Mouse (Mus musculus) MEL (cell line): ENCODE data around the gene Mcub.

ENCODE experiments used
- BHLHE40 ChIP-seq: IDR thresholded peaks from 2 replicates; pipeline ENCODE4 v1.6.1; 2012; ENCODE audit warnings: low read depth, mild to moderate bottlenecking, inconsistent platforms, low read length, improper control_type of control experiment, borderline replicate concordance
- CTCF ChIP-seq, 3 experiments: IDR thresholded peaks in 2 of 3; conservative IDR thresholded peaks in 1 of 3; 2 replicates each; pipeline ENCODE4 v1.5.1; 2011 to 2012; ENCODE audit warnings: low read length in 3 of 3, low read depth in 2 of 3, mild to moderate bottlenecking in 2 of 3, improper control_type of control experiment in 1 of 3, inconsistent platforms in 1 of 3, mixed read lengths in 1 of 3, moderate library complexity in 1 of 3; ENCODE audit not compliant: control insufficient read depth in 1 of 3, insufficient read depth in 1 of 3, poor library complexity in 1 of 3, severe bottlenecking in 1 of 3
- EP300 ChIP-seq, 2 experiments: IDR thresholded peaks; 2 replicates each; pipeline ENCODE4 v1.6.1; 2011; ENCODE audit warnings: improper control_type of control experiment in 2 of 2, low read length in 2 of 2, low read depth in 1 of 2, mild to moderate bottlenecking in 1 of 2
- GATA1 ChIP-seq: IDR thresholded peaks from 2 replicates; pipeline ENCODE4 v1.6.1; 2011; ENCODE audit warnings: low read depth, low read length, improper control_type of control experiment
- KAT2A ChIP-seq: conservative IDR thresholded peaks from 2 replicates; pipeline ENCODE4 v1.6.1; 2012; ENCODE audit warnings: low read depth, low read length, improper control_type of control experiment, inconsistent platforms
- MAFK ChIP-seq: IDR thresholded peaks from 2 replicates; pipeline ENCODE4 v1.6.1; 2011; ENCODE audit warnings: low read depth, mild to moderate bottlenecking, low read length, improper control_type of control experiment, borderline replicate concordance
- POLR2A ChIP-seq, 2 experiments: IDR thresholded peaks; 2 replicates each; pipeline ENCODE4 v1.6.1; 2011 to 2012; ENCODE audit warnings: low read length in 2 of 2, mild to moderate bottlenecking in 2 of 2, control low read depth in 1 of 2, improper control_type of control experiment in 1 of 2, low read depth in 1 of 2, moderate library complexity in 1 of 2; ENCODE audit not compliant: control insufficient read depth in 1 of 2, insufficient read depth in 1 of 2, poor library complexity in 1 of 2
- ZKSCAN1 ChIP-seq: IDR thresholded peaks from 2 replicates; pipeline ENCODE4 v1.6.1; 2012; ENCODE audit warnings: low read depth, mild to moderate bottlenecking, inconsistent platforms, low read length, improper control_type of control experiment, moderate library complexity

GRCm38 (mm10) chr3:129917424-129917823 is 52.6 kb downstream of the Mcub start:
- no peak for TF ChIP-seq POLR2A (IDR thresholded peaks at IDR 0.05; ENCODE audit: control insufficient read depth in 1 of 2, insufficient read depth in 1 of 2, low read depth in 1 of 2, low read length in 2 of 2, poor library complexity in 1 of 2)
- no peak for TF ChIP-seq EP300 (IDR thresholded peaks at IDR 0.05; ENCODE audit: low read depth in 1 of 2, low read length in 2 of 2)
- no peak for TF ChIP-seq ZKSCAN1
- TF ChIP-seq BHLHE40 = no peak
- TF ChIP-seq KAT2A = no peak
- TF ChIP-seq GATA1 = no peak
- TF ChIP-seq MAFK = no peak
- TF ChIP-seq CTCF (IDR thresholded peaks at IDR 0.05 in 2 of 3, conservative IDR thresholded peaks at IDR 0.05 in 1 of 3; ENCODE audit: control insufficient read depth in 1 of 3, insufficient read depth in 1 of 3, low read depth in 2 of 3, low read length in 3 of 3, poor library complexity in 1 of 3, severe bottlenecking in 1 of 3) = no peak
